Mouse (Mus musculus) midbrain, postnatal 0 days (tissue): ENCODE results near the gene Gbf1. TPM values are rescaled to one million over a fixed set of nuclear protein-coding genes. Genes with fewer than 3 reads are reported as not detected.
"Not testable (repeated sequence)": the region's sequence is repeated elsewhere in the genome, so short reads cannot be mapped to it uniquely, and the experiment has no call there.

ENCODE experiments used
- ATAC-seq: fragments of 200-750 bp; cut with Nextera tagmentation; 2 replicates; pipeline ENCODE4 v1.8.0; 2017; ENCODE audit warnings: moderate number of reproducible peaks, mild to moderate bottlenecking, moderate TSS enrichment, moderate library complexity; ENCODE audit not compliant: low FRiP score
- DNase-seq: peaks from one replicate; pipeline ENCODE4 v3.0.0-alpha.2; 2015; ENCODE audit warnings: low spot score
- H3K27ac ChIP-seq: fragments of 300-500 bp; sonication (generic); 2 replicates; pipeline ENCODE4 v1.5.1; 2014; ENCODE audit warnings: low read depth, mild to moderate bottlenecking, low read length, mixed read lengths
- H3K27me3 ChIP-seq: fragments of 300-500 bp; sonication (generic); 2 replicates; pipeline ENCODE4 v1.6.1; 2014; ENCODE audit warnings: low read length, control low read depth, mixed read lengths; ENCODE audit not compliant: insufficient read depth
- H3K36me3 ChIP-seq: fragments of 300-500 bp; sonication (generic); 2 replicates; pipeline ENCODE4 v1.6.1; 2014; ENCODE audit warnings: low read length, control low read depth, mixed read lengths; ENCODE audit not compliant: insufficient read depth
- H3K4me1 ChIP-seq: fragments of 300-500 bp; sonication (generic); 2 replicates; pipeline ENCODE4 v1.6.1; 2014; ENCODE audit warnings: mild to moderate bottlenecking, control low read depth, antibody characterized with exemption, low read length, mixed read lengths; ENCODE audit not compliant: insufficient read depth
- H3K4me2 ChIP-seq: fragments of 300-500 bp; sonication (generic); 2 replicates; pipeline ENCODE4 v1.6.1; 2014; ENCODE audit warnings: low read depth, mild to moderate bottlenecking, low read length, mixed read lengths; ENCODE audit not compliant: poor library complexity, severe bottlenecking
- H3K4me3 ChIP-seq: fragments of 300-500 bp; sonication (generic); 2 replicates; pipeline ENCODE4 v1.5.1; 2014; ENCODE audit warnings: low read depth, mild to moderate bottlenecking, low read length, moderate library complexity
- H3K9ac ChIP-seq: fragments of 300-500 bp; sonication (generic); replicated peaks from 2 replicates; pipeline ENCODE4 v1.6.1; 2014; ENCODE audit warnings: mild to moderate bottlenecking, low read length, moderate library complexity, mixed read lengths; ENCODE audit not compliant: poor library complexity, severe bottlenecking
- H3K9me3 ChIP-seq: fragments of 300-500 bp; sonication (generic); 2 replicates; pipeline ENCODE4 v1.6.1; 2016; ENCODE audit warnings: low read length, control low read depth
- CTCF ChIP-seq: IDR thresholded peaks from 2 replicates; pipeline ENCODE4 v1.5.1; 2016; ENCODE audit warnings: antibody characterized with exemption, mild to moderate bottlenecking
- WGBS: fragments of 180-500 bp; shearing (Covaris S2); extraction: QIAGEN DNeasy Blood & Tissue Kit; methylation state at CpG from one replicate; pipeline ENCODE4 v1.1.7; 2014; 5-methylcytosine and 5-hydroxymethylcytosine counted together
- polyA plus RNA-seq: library from polyadenylated mRNA; unstranded; fragments of >200 nt; fragmentation: Nextera tagmentation; extraction: Ambion mirVana; gene quantifications from 2 replicates; pipeline ENCODE4 v1.2.1, GENCODE M21; 2015
- total RNA-seq: library from RNA; depleted of rRNA; stranded (reverse); fragments of >200 nt; gene quantifications from 2 replicates; pipeline ENCODE4 v1.2.3, GENCODE M21; 2014

Gbf1 gene
- total and polyA plus RNA-seq, 2 experiments from 2014 or later, result 51.6 to 59.8 TPM

GRCm38 (mm10) chr19:46119458-46119857 lies 32.9 kb upstream of the Gbf1 start:
- no peaks in the 10 kb centered on the region for H3K36me3 ChIP-seq
- H3K27me3 ChIP-seq, result no peaks in the 10 kb centered on the region
- TF ChIP-seq CTCF, result no peak
- H3K9me3 ChIP-seq, result no peaks in the 10 kb centered on the region
- no peak overlapping the region for H3K4me2 ChIP-seq
- no peaks in the 10 kb centered on the region for H3K4me1 ChIP-seq
- ATAC-seq, result no peak
- H3K4me3 ChIP-seq, result no peak overlapping the region
- 79% methylated on average over 3 of the region's 3 CpGs for WGBS
- H3K9ac ChIP-seq, result no peak overlapping the region
- DNase-seq, result no peak
- H3K27ac ChIP-seq, result no peak overlapping the region

GRCm38 (mm10) chr19:46120872-46121271 lies 31.4 kb upstream of the Gbf1 start:
- Histone ChIP-seq H3K4me3 (no peak overlapping the region), H3K27ac (no peak overlapping the region), H3K36me3 (no peaks in the 10 kb centered on the region), H3K9me3 (no peaks in the 10 kb centered on the region), H3K4me1 (no peaks in the 10 kb centered on the region), H3K9ac (no peak overlapping the region), H3K4me2 (no peak overlapping the region), H3K27me3 (no peaks in the 10 kb centered on the region)
- 83% methylated on average over 6 of the region's 6 CpGs for WGBS
- TF ChIP-seq CTCF, result no peak
- ATAC-seq (no peak), DNase-seq (no peak)

- Histone ChIP-seq H3K27ac (no peak overlapping the region), H3K9me3 (no peaks in the 10 kb centered on the region), H3K4me1 (no peaks in the 10 kb centered on the region), H3K4me2 (no peak overlapping the region), H3K27me3 (no peaks in the 10 kb centered on the region), H3K9ac (no peak overlapping the region), H3K4me3 (no peak overlapping the region), H3K36me3 (no peaks in the 10 kb centered on the region)
- no peak for TF ChIP-seq CTCF
- DNase-seq (no peak), ATAC-seq (no peak)
- WGBS, result 77% methylated on average over 3 of the region's 3 CpGs
Measured at GRCm38 (mm10) chr19:46123876-46124275, 28.4 kb upstream of the Gbf1 start.

GRCm38 (mm10) chr19:46124651-46125050 lies 27.7 kb upstream of the Gbf1 start:
- ATAC-seq (no peak), DNase-seq (no peak)
- Histone ChIP-seq H3K4me3 (no peak overlapping the region), H3K9me3 (no peaks in the 10 kb centered on the region), H3K9ac (no peak overlapping the region), H3K36me3 (no peaks in the 10 kb centered on the region), H3K27me3 (no peaks in the 10 kb centered on the region), H3K4me2 (no peak overlapping the region), H3K4me1 (no peaks in the 10 kb centered on the region), H3K27ac (no peak overlapping the region)
- no peak for TF ChIP-seq CTCF

- no peak for TF ChIP-seq CTCF
- Histone ChIP-seq H3K27me3 (peaks cover 7% of the 10 kb centered on the region; the same call in 1 of the 2 replicates), H3K36me3 (no peaks in the 10 kb centered on the region), H3K9me3 (no peaks in the 10 kb centered on the region), H3K9ac (no peak overlapping the region), H3K27ac (no peak overlapping the region), H3K4me3 (no peak overlapping the region), H3K4me2 (no peak overlapping the region), H3K4me1 (no peaks in the 10 kb centered on the region)
- DNase-seq (no peak), ATAC-seq (no peak)
- WGBS, result 91% methylated on average over 4 of the region's 4 CpGs
Measured at GRCm38 (mm10) chr19:46126301-46126700, 26.0 kb upstream of the Gbf1 start.

GRCm38 (mm10) chr19:46129737-46130136 lies 22.6 kb upstream of the Gbf1 start:
- H3K27me3 ChIP-seq, result peaks cover 31% of the 10 kb centered on the region
- not testable (repeated sequence) for ATAC-seq, DNase-seq, H3K9ac ChIP-seq, H3K4me2 ChIP-seq, H3K4me1 ChIP-seq, H3K9me3 ChIP-seq, H3K27ac ChIP-seq, H3K4me3 ChIP-seq, H3K36me3 ChIP-seq
- WGBS, result 75% methylated on average over 6 of the region's 6 CpGs
